Mouse (Mus musculus) forebrain, embryonic 14.5 days (tissue): Measurements from ENCODE around the gene Pth2r. TPM values are rescaled to one million over a fixed set of nuclear protein-coding genes. Genes with fewer than 3 reads are reported as not detected.

Experiments used
- ATAC-seq: fragments of 200-750 bp; cut with Nextera tagmentation; 2 replicates; pipeline ENCODE4 v1.8.0; 2017; ENCODE audit warnings: mild to moderate bottlenecking, moderate library complexity
- DNase-seq: peaks from one replicate; pipeline ENCODE4 v3.0.0-alpha.2; 2015; ENCODE audit warnings: low spot score
- H3K27ac ChIP-seq: fragments of 300-500 bp; sonication (generic); 2 replicates; pipeline ENCODE4 v1.5.1; 2014; ENCODE audit warnings: low read depth, mild to moderate bottlenecking, control low read depth, low read length, moderate library complexity
- H3K27me3 ChIP-seq: fragments of 300-500 bp; sonication (generic); replicated peaks from 2 replicates; pipeline ENCODE4 v1.6.1; 2014; ENCODE audit warnings: low read length, control low read depth, mixed read lengths; ENCODE audit not compliant: control insufficient read depth, insufficient read depth
- H3K36me3 ChIP-seq: fragments of 300-500 bp; sonication (generic); 2 replicates; pipeline ENCODE4 v1.6.1; 2014; ENCODE audit warnings: low read length, control low read depth; ENCODE audit not compliant: control insufficient read depth, insufficient read depth
- H3K4me1 ChIP-seq: fragments of 300-500 bp; sonication (generic); 2 replicates; pipeline ENCODE4 v1.6.1; 2014; ENCODE audit warnings: antibody characterized with exemption, low read length, control low read depth; ENCODE audit not compliant: control insufficient read depth, insufficient read depth
- H3K4me2 ChIP-seq: fragments of 300-500 bp; sonication (generic); 2 replicates; pipeline ENCODE4 v1.6.1; 2014; ENCODE audit warnings: mild to moderate bottlenecking, control low read depth, low read length
- H3K4me3 ChIP-seq: fragments of 300-500 bp; sonication (generic); 2 replicates; pipeline ENCODE4 v1.5.1; 2014; ENCODE audit warnings: low read depth, low read length, control low read depth
- H3K9ac ChIP-seq: fragments of 300-500 bp; sonication (generic); 2 replicates; pipeline ENCODE4 v1.6.1; 2014; ENCODE audit warnings: mild to moderate bottlenecking, low read length, control low read depth, moderate library complexity
- H3K9me3 ChIP-seq: fragments of 300-500 bp; sonication (generic); replicated peaks from 2 replicates; pipeline ENCODE4 v1.6.1; 2016; ENCODE audit warnings: low read length, control low read depth, mixed read lengths; ENCODE audit not compliant: control insufficient read depth
- WGBS: fragments of 180-500 bp; shearing (Covaris S2); extraction: QIAGEN DNeasy Blood & Tissue Kit; methylation state at CpG from one replicate; pipeline ENCODE4 v1.1.7; 2014; 5-methylcytosine and 5-hydroxymethylcytosine counted together
- polyA plus RNA-seq: library from polyadenylated mRNA; unstranded; fragments of >200 nt; fragmentation: Nextera tagmentation; extraction: Ambion mirVana; gene quantifications from 2 replicates; pipeline ENCODE4 v1.2.1, GENCODE M21; 2014

Pth2r gene
- polyA plus RNA-seq, 1 experiment from 2014 or later: 0.84 TPM

GRCm38 (mm10) chr1:65314054-65315021 lies 32.5 kb downstream of the Pth2r start:
- no peak overlapping the region for H3K4me2 ChIP-seq
- ATAC-seq (no peak), DNase-seq (no peak)
- H3K4me3 ChIP-seq: no peak overlapping the region
- peaks cover 3% of the 10 kb centered on the region; the same call in 1 of the 2 replicates for H3K4me1 ChIP-seq
- H3K27me3 ChIP-seq: peaks cover 5% of the 10 kb centered on the region; the same call in 1 of the 2 replicates
- no peaks in the 10 kb centered on the region for H3K9me3 ChIP-seq
- H3K9ac ChIP-seq: no peak overlapping the region
- H3K27ac ChIP-seq: no peak overlapping the region
- 64% methylated on average over 13 of the region's 13 CpGs for WGBS
- H3K36me3 ChIP-seq: no peaks in the 10 kb centered on the region

- no peak for DNase-seq
- Histone ChIP-seq H3K9ac (no peak overlapping the region), H3K4me3 (no peak overlapping the region), H3K36me3 (no peaks in the 10 kb centered on the region), H3K27ac (no peak overlapping the region), H3K9me3 (no peaks in the 10 kb centered on the region), H3K27me3 (peaks cover 5% of the 10 kb centered on the region; the same call in 1 of the 2 replicates), H3K4me2 (no peak overlapping the region), H3K4me1 (peaks cover 3% of the 10 kb centered on the region; the same call in 1 of the 2 replicates)
- WGBS: 81% methylated on average over 8 of the region's 8 CpGs
- no peak for ATAC-seq
Observed at GRCm38 (mm10) chr1:65315022-65315407, 33.2 kb downstream of the Pth2r start.

- 91% methylated on average over 5 of the region's 5 CpGs for WGBS
- Histone ChIP-seq H3K4me3 (no peak overlapping the region), H3K4me1 (no peaks in the 10 kb centered on the region), H3K27ac (no peak overlapping the region), H3K4me2 (no peak overlapping the region), H3K9me3 (no peaks in the 10 kb centered on the region), H3K9ac (no peak overlapping the region), H3K27me3 (no peaks in the 10 kb centered on the region), H3K36me3 (no peaks in the 10 kb centered on the region)
- no peak for ATAC-seq
- no peak for DNase-seq
Observed at GRCm38 (mm10) chr1:65334026-65334425, 52.2 kb downstream of the Pth2r start.

GRCm38 (mm10) chr1:65337768-65338167 lies 55.9 kb downstream of the Pth2r start:
- ATAC-seq (no peak), DNase-seq (no peak)
- Histone ChIP-seq H3K9me3 (no peaks in the 10 kb centered on the region), H3K4me1 (no peaks in the 10 kb centered on the region), H3K9ac (no peak overlapping the region), H3K27ac (no peak overlapping the region), H3K36me3 (no peaks in the 10 kb centered on the region), H3K4me3 (no peak overlapping the region), H3K4me2 (no peak overlapping the region), H3K27me3 (no peaks in the 10 kb centered on the region)
- 86% methylated on average over 2 of the region's 2 CpGs for WGBS

- no peaks in the 10 kb centered on the region for H3K4me1 ChIP-seq
- whole genome bisulfite sequencing: 61% methylated on average over 2 of the region's 2 CpGs
- no peak overlapping the region for H3K27ac ChIP-seq
- no peaks in the 10 kb centered on the region for H3K36me3 ChIP-seq
- ATAC-seq (peak; percentile 75; the same call in 1 of the 2 replicates), DNase-seq (peak; percentile 73)
- H3K4me3 ChIP-seq: no peak overlapping the region
- H3K9ac ChIP-seq: no peak overlapping the region
- H3K4me2 ChIP-seq: no peak overlapping the region
- no peaks in the 10 kb centered on the region for H3K9me3 ChIP-seq
- no peaks in the 10 kb centered on the region for H3K27me3 ChIP-seq
Observed at GRCm38 (mm10) chr1:65340240-65340639, 58.4 kb downstream of the Pth2r start.

- no peak for DNase-seq
- Histone ChIP-seq H3K4me3 (no peak overlapping the region), H3K4me2 (no peak overlapping the region), H3K9me3 (no peaks in the 10 kb centered on the region), H3K4me1 (no peaks in the 10 kb centered on the region), H3K27ac (no peak overlapping the region), H3K27me3 (no peaks in the 10 kb centered on the region), H3K9ac (no peak overlapping the region), H3K36me3 (no peaks in the 10 kb centered on the region)
- WGBS: 14% methylated on average over 2 of the region's 2 CpGs
- no peak for ATAC-seq
Observed at GRCm38 (mm10) chr1:65352979-65353378, 71.1 kb downstream of the Pth2r start.

- ATAC-seq: no peak
Observed at GRCm38 (mm10) chr1:65354153-65354552, 72.3 kb downstream of the Pth2r start.

GRCm38 (mm10) chr1:65388328-65388727 lies 106.5 kb downstream of the Pth2r start:
- Histone ChIP-seq H3K9me3 (no peaks in the 10 kb centered on the region), H3K27ac (no peak overlapping the region), H3K4me2 (no peak overlapping the region), H3K36me3 (no peaks in the 10 kb centered on the region), H3K27me3 (no peaks in the 10 kb centered on the region), H3K9ac (no peak overlapping the region), H3K4me3 (no peak overlapping the region), H3K4me1 (no peaks in the 10 kb centered on the region)
- ATAC-seq (no peak), DNase-seq (peak; percentile 21)
- WGBS: 37% methylated on average over 15 of the region's 15 CpGs

More at GRCm38 (mm10) chr1:65354153-65354552, 72.3 kb downstream of the Pth2r start:
- Histone ChIP-seq H3K4me1 (no peaks in the 10 kb centered on the region), H3K4me3 (no peak overlapping the region), H3K27ac (no peak overlapping the region), H3K9me3 (no peaks in the 10 kb centered on the region), H3K4me2 (no peak overlapping the region), H3K27me3 (no peaks in the 10 kb centered on the region), H3K9ac (no peak overlapping the region), H3K36me3 (no peaks in the 10 kb centered on the region)
- no peak for DNase-seq

GRCm38 (mm10) chr1:65389621-65390020 lies 107.8 kb downstream of the Pth2r start:
- no peak overlapping the region for H3K4me3 ChIP-seq
- no peaks in the 10 kb centered on the region for H3K4me1 ChIP-seq
- no peaks in the 10 kb centered on the region for H3K27me3 ChIP-seq
- no peak for DNase-seq
- no peak overlapping the region for H3K27ac ChIP-seq
- ATAC-seq: no peak
- no peak overlapping the region for H3K4me2 ChIP-seq
- H3K9me3 ChIP-seq: no peaks in the 10 kb centered on the region
- no peaks in the 10 kb centered on the region for H3K36me3 ChIP-seq
- 96% methylated on average over 15 of the region's 15 CpGs for WGBS
- no peak overlapping the region for H3K9ac ChIP-seq
